Mouse (Mus musculus): Measurements from ENCODE around the gene Shisa7.
A peak's percentile ranks its signal among the peaks of the same experiment; 100 is the strongest.
"Not testable (repeated sequence)": the region's sequence is repeated elsewhere in the genome, so short reads cannot be mapped to it uniquely, and the experiment has no call there.

Gene Shisa7

DNA sequence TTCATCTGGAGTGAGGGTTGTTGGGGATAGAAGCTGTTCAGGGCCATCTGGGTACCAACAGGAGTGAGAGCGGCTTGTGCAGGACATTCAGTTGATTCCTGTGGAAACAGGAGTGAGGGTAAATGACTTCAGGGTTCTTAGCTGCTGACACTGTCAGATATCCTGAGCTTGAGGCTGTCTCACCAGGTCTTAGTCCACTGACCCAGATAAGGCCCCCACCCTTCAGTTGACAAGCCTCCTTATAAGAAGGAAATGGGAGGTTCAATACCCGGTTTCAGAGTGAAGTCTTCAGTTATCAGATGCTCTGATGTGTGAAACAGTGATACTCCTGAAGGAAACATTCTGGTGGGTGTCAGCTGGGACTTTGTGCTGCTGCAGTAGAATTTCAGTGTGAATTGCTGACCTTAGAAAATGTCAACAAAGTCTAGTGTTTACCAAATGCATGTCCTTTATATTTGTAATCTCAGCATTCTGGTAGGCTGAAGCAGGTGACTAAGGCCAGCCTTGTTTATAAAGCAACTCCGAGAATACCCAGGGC is 49.8 kb downstream of the Shisa7 start:
- DNase-seq (ENCODE audit: low spot score) = no peak

DNA sequence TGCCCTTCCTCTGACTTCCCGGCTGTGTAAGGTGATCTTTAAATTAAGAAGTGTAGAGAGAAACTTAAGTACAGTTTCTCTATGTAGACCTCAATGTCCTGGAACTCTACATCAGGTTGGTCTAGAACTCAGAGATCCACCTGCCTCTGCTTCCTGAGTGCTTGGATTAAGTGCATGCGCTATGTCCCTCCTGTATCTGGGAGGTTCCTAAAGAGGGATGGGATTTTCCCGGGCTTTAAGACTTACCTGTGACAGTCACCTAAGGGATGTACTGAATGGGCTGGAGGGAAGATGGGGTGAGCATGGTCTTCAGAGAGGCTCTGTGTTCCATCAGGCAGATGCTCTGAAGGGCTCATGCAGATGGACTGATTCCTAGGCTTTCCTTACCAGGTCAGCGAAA is 50.8 kb downstream of the Shisa7 start:
- no peak for DNase-seq (ENCODE audit: low spot score)

DNA sequence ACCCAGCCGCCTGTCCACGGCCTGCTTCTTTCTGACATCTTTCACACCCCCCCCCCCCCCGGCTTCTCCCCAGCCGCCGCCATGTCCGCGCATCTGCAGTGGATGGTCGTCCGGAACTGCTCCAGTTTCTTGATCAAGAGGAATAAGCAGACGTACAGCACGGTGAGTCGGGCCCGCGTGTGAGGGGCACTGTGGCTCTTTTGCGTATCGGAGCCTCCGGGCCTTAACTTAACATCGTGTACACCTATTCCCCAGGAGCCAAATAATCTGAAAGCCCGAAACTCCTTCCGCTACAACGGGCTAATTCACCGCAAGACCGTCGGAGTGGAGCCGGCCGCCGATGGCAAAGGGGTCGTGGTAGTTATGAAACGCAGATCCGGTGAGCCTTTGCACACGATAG is 51.2 kb downstream of the Shisa7 start:
- DNase-seq (ENCODE audit: low spot score) = not testable (repeated sequence)

DNA sequence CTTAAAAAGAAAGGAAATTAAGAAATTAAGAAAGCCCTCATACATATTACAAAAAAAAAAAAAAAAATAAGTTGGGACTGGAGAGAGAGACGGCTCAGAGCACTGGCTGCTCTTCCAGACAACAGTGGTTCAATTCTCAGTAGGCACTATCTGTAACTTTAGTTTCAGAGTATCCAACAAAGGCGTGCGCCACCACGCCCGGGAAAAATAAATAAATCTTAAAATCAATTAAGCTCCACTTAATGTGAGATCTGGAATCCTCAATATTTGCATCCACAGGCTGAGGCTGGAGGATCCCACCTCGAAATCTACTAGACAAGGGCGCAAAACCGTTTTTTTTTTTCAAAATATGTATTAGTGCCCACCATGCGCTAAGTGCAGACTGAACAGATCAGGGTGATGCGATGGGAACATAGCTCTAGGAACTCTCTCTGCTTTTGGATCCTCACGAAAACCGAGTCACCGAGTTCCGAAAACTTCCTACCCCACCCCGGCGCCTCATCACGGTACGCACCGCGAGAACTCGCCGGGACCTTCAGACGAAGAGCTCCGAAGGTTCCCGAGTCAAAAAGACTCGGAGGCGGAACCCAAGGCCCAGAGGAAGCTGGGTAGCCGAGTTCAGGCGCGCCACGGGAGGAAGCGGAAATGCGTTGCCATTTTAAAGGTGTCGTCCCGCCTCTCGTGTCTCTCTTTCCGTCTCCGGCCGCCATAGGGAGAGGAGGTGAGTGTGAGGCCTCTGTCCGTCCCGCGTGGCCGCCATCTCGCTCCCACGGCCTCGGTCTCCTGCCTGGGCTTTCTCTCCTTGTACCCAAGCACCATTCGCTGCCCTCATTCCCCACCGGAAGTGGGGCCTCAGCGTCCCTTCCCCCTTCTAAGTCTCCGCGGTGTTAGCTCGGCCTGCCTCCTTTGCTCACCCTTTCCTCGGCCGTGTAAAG is 52.0 kb downstream of the Shisa7 start, which contains the start of gene Rpl28:
TSS of gene Rpl28 (plus strand) at position 597 of the 935 bp plus-strand sequence.
- DNase-seq (ENCODE audit: low spot score) = peak; percentile 99

DNA sequence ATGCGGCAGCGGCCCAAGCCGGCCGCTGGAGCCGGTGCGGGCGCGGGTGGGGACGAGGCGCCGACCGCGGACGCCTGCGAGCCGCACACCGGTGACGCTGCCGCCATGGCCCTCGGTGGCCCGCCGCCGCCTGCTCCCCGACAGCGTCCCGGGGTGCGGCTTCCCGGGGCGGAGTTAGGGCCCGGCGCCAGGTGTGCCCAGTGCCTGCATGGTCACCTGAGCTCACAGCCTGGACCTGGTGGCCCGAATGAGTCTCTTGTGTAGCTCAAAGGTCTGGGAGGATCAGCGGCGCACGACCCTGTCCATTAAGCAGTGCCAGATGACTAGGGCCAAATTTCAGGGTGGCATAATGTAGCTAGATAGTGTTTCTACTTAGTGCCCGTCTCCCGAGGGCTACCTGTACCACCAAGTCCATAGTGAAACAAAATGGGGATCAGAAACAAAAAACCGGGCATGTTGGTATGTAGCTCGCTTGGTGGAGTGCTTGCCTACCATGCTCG is 55.0 kb downstream of the Shisa7 start, which contains the start of gene Tmem238:
TSS of gene Tmem238 (minus strand) at position 221 of the 500 bp plus-strand sequence.
- no peak for DNase-seq (ENCODE audit: low spot score)

DNA sequence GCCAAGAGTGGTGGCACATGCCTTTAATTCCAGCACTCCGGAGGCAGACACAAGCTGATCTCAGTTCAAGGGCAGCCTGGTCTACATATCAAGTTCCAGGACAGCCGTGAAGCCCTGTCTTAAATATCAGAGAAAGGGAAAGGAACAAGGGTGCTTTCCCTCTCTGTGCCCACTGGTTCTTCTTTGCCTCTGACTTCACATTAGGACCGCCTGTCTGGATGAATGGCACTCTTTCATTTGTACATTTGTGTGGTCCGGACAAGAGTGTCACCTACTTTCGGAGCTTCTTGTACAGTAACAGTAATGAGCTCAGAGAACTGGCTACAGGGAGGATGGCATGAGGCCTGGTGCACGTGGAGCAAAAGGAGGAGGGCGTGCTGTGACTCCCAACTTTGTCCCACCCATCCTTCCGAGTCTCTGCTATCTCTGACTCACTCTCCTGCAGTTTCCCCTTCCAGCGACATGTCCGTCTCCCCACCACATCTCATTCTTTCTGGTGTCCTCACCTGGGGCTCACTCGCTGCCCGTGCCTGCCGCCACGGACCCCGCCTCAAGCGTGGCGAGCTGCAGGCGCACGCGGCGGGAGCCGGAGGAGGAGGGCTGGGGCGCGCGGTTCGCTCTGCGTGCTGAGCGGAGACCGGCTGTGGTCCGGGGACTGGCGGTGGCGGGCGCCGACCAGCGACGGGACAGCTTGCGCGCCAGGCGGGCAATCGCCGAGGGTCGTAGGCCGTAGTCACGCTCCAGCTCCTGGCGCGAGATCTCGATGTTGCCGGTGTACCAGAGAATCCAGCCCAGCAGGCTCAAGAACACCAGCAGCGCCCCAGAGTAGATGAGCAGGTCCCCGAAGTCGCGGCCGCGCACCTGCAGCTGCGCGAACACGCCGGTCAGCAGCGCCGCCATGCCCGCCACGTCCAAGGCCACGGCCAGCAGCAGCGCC is 55.7 kb downstream of the Shisa7 start:
- peak; percentile 74 for DNase-seq (ENCODE audit: low spot score)

DNA sequence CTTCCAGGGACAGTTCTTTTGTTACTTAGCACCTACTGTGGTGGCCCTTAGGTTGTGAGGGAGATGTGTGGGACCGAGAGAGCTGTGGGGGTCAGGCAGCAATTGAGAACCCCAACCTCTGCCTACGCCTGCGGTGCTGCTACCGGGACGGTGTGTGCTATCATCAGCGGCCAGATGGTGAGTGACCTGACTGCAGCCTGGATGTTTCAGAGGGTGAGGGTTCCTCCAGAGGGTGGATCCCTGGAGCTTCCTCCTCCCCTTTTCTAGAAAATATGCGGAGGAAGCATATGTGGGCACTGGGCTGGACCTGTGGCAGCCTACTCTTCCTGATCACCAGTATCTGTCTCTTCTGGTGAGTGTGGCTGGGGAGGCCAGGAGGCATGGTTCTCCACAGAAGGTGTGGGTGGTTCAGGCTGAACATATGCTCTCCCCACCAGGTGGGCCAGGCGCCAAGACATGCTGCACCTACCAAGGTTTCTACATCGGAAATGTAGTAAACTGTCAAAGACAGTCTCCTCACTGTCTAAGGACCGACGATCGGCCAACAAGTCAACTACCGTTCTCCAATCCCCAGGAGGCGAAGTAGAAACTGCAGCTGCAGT is 60.7 kb downstream of the Shisa7 start:
- no peak for DNase-seq (ENCODE audit: low spot score)

DNA sequence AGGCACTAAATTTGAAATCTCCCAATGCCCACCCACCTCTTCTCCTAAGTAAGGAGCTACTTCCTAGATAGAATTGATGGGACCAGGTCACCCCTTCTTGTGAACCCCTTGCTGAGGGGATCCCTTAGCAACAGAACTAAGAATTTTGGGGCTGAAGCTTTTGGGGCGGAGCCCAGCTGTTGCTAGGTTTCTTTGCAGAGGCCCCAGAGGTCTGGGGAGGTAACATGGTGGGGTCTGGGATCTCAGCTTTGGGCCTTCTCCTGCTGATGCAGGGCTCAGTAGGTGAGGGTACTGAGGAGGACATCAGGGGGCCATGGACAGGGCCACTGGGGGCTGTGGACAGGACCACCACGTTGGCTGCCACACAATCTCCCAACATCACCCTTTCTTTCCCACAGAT is 61.7 kb downstream of the Shisa7 start, which contains the start of the genes Il11 and Tmem190:
TSS of gene Il11 (minus strand) at position 101 of the 400 bp plus-strand sequence.
TSS of gene Tmem190 (plus strand) at position 179 of the 400 bp plus-strand sequence.
- DNase-seq (ENCODE audit: low spot score) = no peak

DNA sequence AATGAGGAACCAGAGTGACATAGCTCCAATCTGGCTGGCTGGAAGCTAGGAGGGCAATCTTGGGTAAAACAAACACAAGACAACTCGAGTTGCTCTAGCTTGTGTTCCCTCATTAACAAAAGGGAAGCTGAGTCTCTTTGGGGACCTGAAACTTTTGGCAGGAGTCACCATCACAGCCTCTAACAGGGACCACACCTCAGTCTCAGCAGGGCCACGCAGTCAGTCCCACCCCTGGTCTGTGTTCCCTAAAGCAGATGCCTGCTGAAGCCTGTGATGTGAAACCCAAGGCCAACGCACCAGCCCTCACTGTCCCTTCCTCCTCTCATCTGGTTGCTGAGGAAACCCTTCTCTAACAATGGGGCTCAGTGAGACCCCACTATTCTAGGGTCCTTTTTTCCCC is 62.4 kb downstream of the Shisa7 start:
- DNase-seq (ENCODE audit: low spot score) = no peak

DNA sequence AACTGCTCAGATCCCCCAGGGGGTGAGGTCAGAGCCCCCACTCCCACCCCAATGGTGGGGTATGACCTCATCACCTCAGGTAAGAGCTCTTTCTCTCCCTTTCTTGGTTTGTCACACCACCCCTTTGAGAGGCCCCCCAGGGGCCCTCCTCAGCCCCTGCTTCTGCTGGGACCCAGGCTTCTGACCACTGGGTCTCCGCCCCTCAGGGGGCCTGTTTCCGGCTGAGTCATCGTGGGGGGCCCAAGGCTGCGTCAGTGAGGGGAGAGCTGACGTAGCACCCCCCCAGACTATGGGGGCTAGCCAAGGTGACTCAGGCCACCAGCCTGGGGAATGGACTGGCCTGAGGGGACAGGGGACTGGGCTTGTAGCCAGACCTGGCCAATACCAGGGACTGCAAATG is 64.6 kb downstream of the Shisa7 start:
- no peak for DNase-seq (ENCODE audit: low spot score)

DNA sequence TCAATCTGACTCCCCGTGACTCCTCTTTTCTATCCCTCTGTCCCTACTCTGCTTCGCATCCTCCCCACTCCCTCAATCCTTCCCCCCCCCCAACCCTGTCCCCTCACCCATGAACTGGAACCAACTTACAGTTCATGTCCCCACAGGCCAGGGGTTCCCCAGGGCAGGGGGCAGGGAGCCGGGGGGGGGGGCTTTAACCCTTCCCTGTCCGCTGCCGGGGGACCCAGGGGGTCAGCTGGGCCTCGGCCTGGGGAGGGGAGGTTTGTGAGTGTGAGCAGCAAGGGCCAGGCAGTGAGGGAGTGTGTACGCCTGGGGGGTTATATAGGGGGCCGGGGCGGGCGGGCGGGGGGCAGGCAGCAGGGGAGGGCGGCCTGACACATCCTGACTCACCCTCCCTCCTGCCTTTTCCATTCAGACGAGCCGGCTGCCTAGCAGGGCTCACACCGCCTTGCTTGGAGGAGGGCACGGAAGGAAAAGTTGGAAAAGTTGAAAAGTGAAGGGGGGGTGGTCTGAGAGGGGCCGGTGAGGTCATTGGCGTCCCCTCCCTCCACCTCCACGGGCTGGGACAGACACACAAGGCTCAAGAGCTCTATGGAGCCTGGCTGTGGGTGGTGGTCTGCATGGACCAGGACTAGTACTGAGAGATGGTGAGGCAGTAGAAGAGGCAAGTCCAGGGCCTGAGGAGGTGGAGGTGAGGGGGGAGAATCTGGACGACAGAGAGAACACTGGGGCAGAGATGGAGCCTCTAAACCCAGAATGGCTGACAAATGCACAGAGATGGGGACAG is 66.5 kb downstream of the Shisa7 start:
- DNase-seq (ENCODE audit: low spot score) = no peak

DNA sequence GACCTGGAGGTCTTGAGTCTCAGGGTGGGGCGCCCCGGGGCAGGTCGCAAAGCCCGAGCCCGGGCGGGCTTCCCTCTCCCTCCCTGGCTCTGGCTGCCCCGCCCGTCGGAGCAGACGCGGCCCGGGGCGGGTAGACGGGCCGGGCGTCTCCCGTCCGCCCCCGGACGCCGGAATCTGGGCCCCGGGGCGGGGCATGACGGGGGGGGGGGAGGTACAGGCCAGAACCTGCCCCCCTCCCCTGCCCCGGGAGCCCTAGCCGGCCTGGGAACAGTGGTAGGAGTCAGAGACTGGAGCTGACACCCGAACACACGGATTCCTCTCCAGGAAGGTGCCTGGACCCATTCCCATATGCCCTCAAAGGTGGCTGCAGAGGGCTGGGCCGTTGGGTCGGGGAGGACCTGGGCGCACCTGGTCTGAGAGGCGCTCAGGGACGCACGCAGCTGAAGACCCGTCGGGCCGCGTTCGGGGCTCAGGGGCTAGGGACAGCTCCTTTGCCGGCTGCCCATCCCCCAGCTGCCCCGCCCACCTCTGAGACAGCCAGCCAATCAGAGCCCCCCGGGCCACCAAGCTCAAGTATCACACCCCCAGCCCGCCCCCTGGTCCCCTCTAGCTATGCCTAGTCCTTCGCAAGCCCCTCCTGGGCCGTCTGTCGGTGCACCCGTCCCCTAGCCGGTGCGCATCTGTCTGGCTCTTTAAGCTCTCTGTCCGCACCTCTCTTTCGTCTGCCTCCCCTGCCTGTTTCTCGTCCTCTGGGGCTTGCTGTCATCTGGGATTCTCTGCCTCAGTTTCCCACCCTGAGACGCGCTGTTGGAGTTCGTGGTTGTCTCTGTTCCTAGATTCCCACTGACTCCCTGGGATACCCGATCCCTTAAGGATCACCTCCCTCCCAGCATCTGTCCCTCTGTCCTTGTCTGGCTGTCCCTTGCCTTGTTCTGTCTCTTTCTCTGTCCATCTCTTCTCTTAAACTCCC is 67.3 kb downstream of the Shisa7 start:
- peak; percentile 89 for DNase-seq (ENCODE audit: low spot score)

DNA sequence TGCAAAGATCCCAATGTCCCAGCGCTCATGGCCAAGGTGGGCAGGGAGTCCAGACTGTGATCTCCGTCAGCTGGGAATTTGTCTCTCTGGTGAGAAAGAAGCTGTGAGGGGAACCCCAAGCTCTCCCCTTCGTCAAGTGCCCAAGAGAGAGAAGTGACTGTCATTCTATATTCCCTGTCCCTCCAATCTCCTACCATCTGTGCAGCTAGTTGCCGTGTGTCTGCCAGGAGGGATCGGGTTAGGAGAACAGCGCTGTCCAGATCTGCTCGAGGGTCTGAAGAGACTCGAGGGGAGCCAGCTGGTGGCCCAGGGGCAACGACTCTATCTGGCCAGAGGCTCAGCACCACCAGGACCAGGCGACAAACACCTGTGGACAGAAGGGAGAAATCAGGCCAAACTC is 68.4 kb downstream of the Shisa7 start:
- no peak for DNase-seq (ENCODE audit: low spot score)

Measured in embryo, embryonic 10.5 days (tissue).